Mouse (Mus musculus) testis, adult 2 months (tissue): ENCODE measurements around the gene Adamts12.

ENCODE experiments used
- CTCF ChIP-seq: fragments of 200-500 bp; IDR thresholded peaks from 2 replicates; pipeline ENCODE4 v1.5.1; 2012; ENCODE audit warnings: low read depth, mild to moderate bottlenecking, inconsistent platforms, low read length, moderate library complexity; ENCODE audit not compliant: control insufficient read depth, insufficient read depth, insufficient replicate concordance
- POLR2A ChIP-seq: fragments of 200-500 bp; IDR thresholded peaks from 2 replicates; pipeline ENCODE4 v1.6.1; 2012; ENCODE audit warnings: low read depth, mild to moderate bottlenecking, inconsistent platforms, low read length, moderate library complexity; ENCODE audit not compliant: control insufficient read depth

GRCm38 (mm10) chr15:11084993-11085365, 20.4 kb downstream of the Adamts12 start:
- TF ChIP-seq POLR2A (no peak), CTCF (no peak)
